Comparison of ENCODE assay signal across 8 mouse cellular contexts in the genomic region with DNA sequence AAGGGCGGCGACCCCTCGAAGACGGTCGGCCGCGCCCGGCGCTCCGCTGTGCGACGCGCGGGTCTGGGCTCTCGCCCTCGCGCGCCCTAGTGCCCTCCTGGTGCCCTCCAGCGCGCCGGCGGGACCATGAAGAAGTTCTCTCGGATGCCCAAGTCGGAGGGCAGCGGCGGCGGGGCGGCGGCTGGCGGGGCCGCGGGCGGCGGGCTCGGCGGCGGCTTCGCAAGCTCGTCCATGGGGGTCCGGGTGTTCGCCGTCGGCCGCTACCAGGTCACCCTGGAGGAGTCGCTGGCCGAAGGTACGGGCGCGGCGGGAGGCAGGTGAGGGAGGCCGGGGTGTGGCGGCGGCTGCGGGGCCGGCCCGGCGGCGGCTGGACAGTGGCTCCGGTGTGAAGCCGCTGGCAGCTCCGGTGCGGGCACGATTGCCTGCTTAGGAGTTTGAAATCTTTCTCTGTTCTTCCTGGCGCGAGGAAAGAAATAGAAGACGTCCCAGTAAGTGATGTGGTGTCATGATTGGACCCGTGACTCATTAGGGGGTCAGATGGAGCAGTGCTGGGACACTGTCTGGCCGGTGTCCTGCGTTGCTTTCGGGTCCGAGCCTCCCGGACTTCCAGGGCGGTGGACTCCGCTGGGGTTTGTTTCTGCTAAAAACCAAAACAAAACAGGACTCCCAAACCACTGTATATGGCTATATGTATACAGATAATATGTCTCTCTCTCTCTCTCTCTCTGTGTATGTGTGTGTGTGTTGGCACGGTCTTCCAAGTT. TPM values are rescaled to one million over a fixed set of nuclear protein-coding genes. Genes with fewer than 3 reads are reported as not detected.
DNase-seq lines count a peak whose midpoint lies in the region; ATAC-seq lines count a peak whose summit lies in the region.

No protein-coding gene starts in this region.

- peak overlapping the region; percentile 88 for H3K4me2 ChIP-seq in intestine, embryonic 14.5 days (ENCODE audit: low read length)
- H3K4me2 ChIP-seq in liver, embryonic 16.5 days (ENCODE audit: low read depth, low read length): peak overlapping the region; percentile 63
- H3K4me2 ChIP-seq in neural tube, embryonic 14.5 days (ENCODE audit: low read depth, low read length): peak overlapping the region; percentile 85

- peak; percentile 28 for ATAC-seq in intestine, embryonic 14.5 days (replicated peaks; ENCODE audit: low FRiP score, low TSS enrichment, low read depth)
- ATAC-seq in liver, embryonic 16.5 days (ENCODE audit: low read depth): peak; percentile 37
- peak; percentile 9; the same call in 1 of the 2 replicates for ATAC-seq in neural tube, embryonic 14.5 days (ENCODE audit: low read depth)

- peak overlapping the region; percentile 82 for H3K9ac ChIP-seq in intestine, embryonic 14.5 days (ENCODE audit: low read length)
- peak overlapping the region; percentile 98 for H3K9ac ChIP-seq in liver, embryonic 16.5 days (ENCODE audit: low read depth, low read length)
- H3K9ac ChIP-seq in neural tube, embryonic 14.5 days (replicated peaks; ENCODE audit: low read depth, low read length): peak overlapping the region; percentile 87

- H3K9me3 ChIP-seq in intestine, embryonic 14.5 days (ENCODE audit: control insufficient read depth, low read length): no peaks in the 10 kb centered on the region
- no peaks in the 10 kb centered on the region for H3K9me3 ChIP-seq in liver, embryonic 16.5 days (replicated peaks; ENCODE audit: control insufficient read depth, low read length)
- no peaks in the 10 kb centered on the region for H3K9me3 ChIP-seq in neural tube, embryonic 14.5 days (ENCODE audit: control insufficient read depth, low read length)

- WGBS in intestine, embryonic 14.5 days: under 1% methylated on average over 64 of the region's 75 CpGs
- WGBS in liver, embryonic 16.5 days (ENCODE audit: insufficient replicate concordance): under 1% methylated on average over 65 of the region's 75 CpGs
- WGBS in neural tube, embryonic 14.5 days: under 1% methylated on average over 62 of the region's 75 CpGs

- peak; percentile 37 for DNase-seq in CD4-positive, CD25-positive, alpha-beta regulatory T cell, adult 2 months (ENCODE audit: low read depth, low spot score)
- DNase-seq in ZHBTc4 (ENCODE audit: low read depth, low spot score): peak; percentile 30
- DNase-seq in embryo, embryonic 10 days (ENCODE audit: low spot score): peak; percentile 57
- DNase-seq in gastrocnemius, postnatal 25 days: peak; percentile 44
- peak; percentile 78 for DNase-seq in intestine, embryonic 14.5 days (ENCODE audit: low spot score)
- DNase-seq in yolk sac, embryonic 10.5 days (ENCODE audit: low spot score): peak; percentile 67

- peaks cover 23% of the 10 kb centered on the region for H3K4me1 ChIP-seq in intestine, embryonic 14.5 days (replicated peaks; ENCODE audit: control insufficient read depth, insufficient read depth, low read length)
- H3K4me1 ChIP-seq in liver, embryonic 16.5 days (ENCODE audit: control insufficient read depth, low read depth, low read length): peaks cover 44% of the 10 kb centered on the region
- H3K4me1 ChIP-seq in neural tube, embryonic 14.5 days (ENCODE audit: control insufficient read depth, insufficient read depth, low read length): peaks cover 11% of the 10 kb centered on the region

- no peaks in the 10 kb centered on the region for H3K27me3 ChIP-seq in intestine, embryonic 14.5 days (replicated peaks; ENCODE audit: control insufficient read depth, insufficient read depth, low read length)
- no peaks in the 10 kb centered on the region for H3K27me3 ChIP-seq in liver, embryonic 16.5 days (ENCODE audit: control insufficient read depth, insufficient read depth, low read depth, low read length)
- no peaks in the 10 kb centered on the region for H3K27me3 ChIP-seq in neural tube, embryonic 14.5 days (ENCODE audit: control insufficient read depth, insufficient read depth, low read length)

- peak overlapping the region; percentile 67 for H3K4me3 ChIP-seq in intestine, embryonic 14.5 days (ENCODE audit: low read depth, low read length)
- H3K4me3 ChIP-seq in liver, embryonic 16.5 days (ENCODE audit: low read depth, low read length): peak overlapping the region; percentile 89
- peak overlapping the region; percentile 72 for H3K4me3 ChIP-seq in neural tube, embryonic 14.5 days (ENCODE audit: low read depth, low read length)

- peak overlapping the region; percentile 93 for H3K27ac ChIP-seq in intestine, embryonic 14.5 days (ENCODE audit: low read depth)
- H3K27ac ChIP-seq in liver, embryonic 16.5 days (ENCODE audit: low read length): peak overlapping the region; percentile 97
- peak overlapping the region; percentile 89 for H3K27ac ChIP-seq in neural tube, embryonic 14.5 days (ENCODE audit: low read depth, low read length)

- H3K36me3 ChIP-seq in intestine, embryonic 14.5 days (ENCODE audit: control insufficient read depth, insufficient read depth, low read length): no peaks in the 10 kb centered on the region
- peaks cover 8% of the 10 kb centered on the region for H3K36me3 ChIP-seq in liver, embryonic 16.5 days (ENCODE audit: control insufficient read depth, insufficient read depth)
- no peaks in the 10 kb centered on the region for H3K36me3 ChIP-seq in neural tube, embryonic 14.5 days (ENCODE audit: control insufficient read depth, insufficient read depth, low read length)

RNA-seq across cellular contexts. Expression of a gene that starts 0.5 kb away (rescaled TPM):
- total RNA-seq in gastrocnemius, postnatal 25 days (2021): 1 to 10 TPM; 8.0 to 9.1 TPM
- 14.7 and 15.7 TPM in 2 replicates for polyA plus RNA-seq in intestine, embryonic 14.5 days (2014; fragmentation: Nextera tagmentation; extraction: Ambion mirVana)
- polyA plus RNA-seq in liver, embryonic 16.5 days (2015; fragmentation: Nextera tagmentation; extraction: Ambion mirVana): 25.9 and 26.5 TPM in 2 replicates
- 8.4 and 10.8 TPM in 2 replicates for polyA plus RNA-seq in neural tube, embryonic 14.5 days (2014; fragmentation: Nextera tagmentation; extraction: Ambion mirVana)

Comparison
In these comparisons a context has a peak if more than half of its experiments do, and no peak if none do; other contexts are left out.
1. Peak in every context shown above with its lines: DNase-seq, ATAC-seq, H3K4me3 ChIP-seq and H3K27ac ChIP-seq.